Mouse (Mus musculus): ENCODE results near the gene Cramp1l.

DNA sequence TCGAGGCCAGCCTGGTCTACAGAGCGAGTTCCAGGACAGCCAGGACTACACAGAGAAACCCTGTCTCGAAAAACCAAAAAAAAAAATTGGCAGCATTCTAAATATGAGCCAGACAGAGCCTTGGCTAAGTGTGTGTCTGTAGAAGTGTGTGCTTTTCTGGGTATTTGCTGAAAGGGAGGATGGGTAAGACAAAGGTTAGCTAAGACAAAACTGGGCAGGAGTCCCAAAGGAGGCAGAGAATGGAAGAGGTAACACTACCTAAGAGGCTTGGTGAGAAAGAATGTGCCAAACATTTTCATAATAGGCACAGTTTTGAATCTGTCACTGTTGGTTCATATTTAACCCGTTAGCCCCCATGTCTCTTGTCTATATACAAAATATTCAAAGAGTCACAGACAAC, 83.2 kb downstream of the Cramp1l start:
- TF ChIP-seq CTCF (IDR thresholded peaks at IDR 0.05; ENCODE audit: low read depth, low read length) (no peak), POLR2A (IDR thresholded peaks at IDR 0.05; ENCODE audit: insufficient read depth, low read length) (no peak)
